ENCODE assay signal across 10 mouse cellular contexts in genomic region chr14:102859361-102859871, GRCm38 (mm10).
DNase-seq lines count a peak whose midpoint lies in the region; ATAC-seq and TF ChIP-seq lines count a peak whose summit lies in the region.
"Had no signal": no experiment of that assay in that cellular context is flagged by ENCODE, and none has a peak within 500 bp of the region (broad histone marks: within the 10 kb centered on the region; RNA-seq: fewer than 3 reads in every experiment).

No protein-coding gene starts in this region.

- no peak for TF ChIP-seq POLR2A in lung, adult 2 months (IDR thresholded peaks at IDR 0.05; ENCODE audit: borderline replicate concordance, extremely low read depth, low read depth, low read length)

- TF ChIP-seq CTCF in lung, adult 2 months (IDR thresholded peaks at IDR 0.05; ENCODE audit: insufficient read depth, low read length) = no peak
- TF ChIP-seq CTCF in intestine, postnatal 0 days (IDR thresholded peaks at IDR 0.05; ENCODE audit: low read depth) = no peak

- H3K9ac ChIP-seq in lung, embryonic 15.5 days = no peak overlapping the region
- no peak overlapping the region for H3K9ac ChIP-seq in limb, embryonic 13.5 days
- no peak overlapping the region for H3K9ac ChIP-seq in intestine, postnatal 0 days (ENCODE audit: low read depth, low read length)

- H3K4me2 ChIP-seq in lung, embryonic 15.5 days = no peak overlapping the region
- H3K4me2 ChIP-seq in limb, embryonic 13.5 days (replicated peaks) = no peak overlapping the region
- no peak overlapping the region for H3K4me2 ChIP-seq in intestine, postnatal 0 days (replicated peaks; ENCODE audit: low read depth)

- peak; percentile 65; the same call in 1 of the 2 replicates for ATAC-seq in lung, embryonic 15.5 days (ENCODE audit: borderline replicate concordance, extremely low read depth, low FRiP score, low TSS enrichment)
- ATAC-seq in limb, embryonic 13.5 days (ENCODE audit: low FRiP score, low read depth) = peak; percentile 87
- no peak for ATAC-seq in megakaryocyte, adult 5-6 weeks (ENCODE audit: poor library complexity, severe bottlenecking)
- ATAC-seq in intestine, postnatal 0 days = no peak
- ATAC-seq: hindbrain, postnatal 0 days had no signal

- no peaks in the 10 kb centered on the region for H3K27me3 ChIP-seq in lung, embryonic 15.5 days
- H3K27me3 ChIP-seq in limb, embryonic 13.5 days = no peaks in the 10 kb centered on the region
- H3K27me3 ChIP-seq in intestine, postnatal 0 days (replicated peaks; ENCODE audit: control insufficient read depth, insufficient read depth, low read length) = no peaks in the 10 kb centered on the region
- H3K27me3 ChIP-seq: megakaryocyte, embryonic 14.5 days had no signal

- no peak for DNase-seq in lung, adult 2 months
- DNase-seq in embryo, embryonic 11 days = peak; percentile 73
- DNase-seq in fibroblast of lung, adult 2 months (ENCODE audit: low read depth) = peak; percentile 58
- DNase-seq in right cerebral cortex, postnatal 14 days = no peak

- 30% methylated on average over 4 of the region's 4 CpGs for WGBS in lung, embryonic 15.5 days
- WGBS in lung, adult 2 months = 64% methylated on average over 4 of the region's 4 CpGs
- 12% methylated on average over 4 of the region's 4 CpGs for WGBS in limb, embryonic 13.5 days
- 63% methylated on average over 4 of the region's 4 CpGs for WGBS in intestine, postnatal 0 days

- 0 out of 2 replicates have a peak overlapping the region, but pooled peaks have one; percentile 7 for H3K27ac ChIP-seq in lung, embryonic 15.5 days
- H3K27ac ChIP-seq in limb, embryonic 13.5 days = peak overlapping the region; percentile 40; the same call in 1 of the 2 replicates
- H3K27ac ChIP-seq in intestine, postnatal 0 days (ENCODE audit: low read depth, low read length) = no peak overlapping the region
- H3K27ac ChIP-seq: hindbrain, postnatal 0 days had no signal

- H3K4me1 ChIP-seq in lung, embryonic 15.5 days = peaks cover 4% of the 10 kb centered on the region; the same call in 1 of the 2 replicates
- no peaks in the 10 kb centered on the region for H3K4me1 ChIP-seq in lung, adult 2 months (ENCODE audit: control insufficient read depth, insufficient read depth, low read length)
- peaks cover 19% of the 10 kb centered on the region for H3K4me1 ChIP-seq in limb, embryonic 13.5 days
- H3K4me1 ChIP-seq in intestine, postnatal 0 days (replicated peaks; ENCODE audit: control insufficient read depth, insufficient read depth, low read length) = no peaks in the 10 kb centered on the region

- no peaks in the 10 kb centered on the region for H3K36me3 ChIP-seq in lung, embryonic 15.5 days
- H3K36me3 ChIP-seq in limb, embryonic 13.5 days = no peaks in the 10 kb centered on the region
- H3K36me3 ChIP-seq in intestine, postnatal 0 days (ENCODE audit: control insufficient read depth, insufficient read depth) = no peaks in the 10 kb centered on the region

- H3K9me3 ChIP-seq in lung, embryonic 15.5 days = no peaks in the 10 kb centered on the region
- H3K9me3 ChIP-seq in limb, embryonic 13.5 days = no peaks in the 10 kb centered on the region
- H3K9me3 ChIP-seq in intestine, postnatal 0 days (ENCODE audit: control insufficient read depth) = no peaks in the 10 kb centered on the region
- H3K9me3 ChIP-seq: megakaryocyte, embryonic 14.5 days had no signal

- no peak overlapping the region for H3K4me3 ChIP-seq in lung, embryonic 15.5 days
- no peak overlapping the region for H3K4me3 ChIP-seq in lung, adult 2 months (replicated peaks; ENCODE audit: extremely low read depth, low read depth, low read length)
- H3K4me3 ChIP-seq in limb, embryonic 13.5 days = no peak overlapping the region
- H3K4me3 ChIP-seq in intestine, postnatal 0 days (ENCODE audit: low read depth, low read length) = no peak overlapping the region
- H3K4me3 ChIP-seq: megakaryocyte, embryonic 14.5 days had no signal

Comparison
In these comparisons a context has a peak if more than half of its experiments do, and no peak if none do; other contexts are left out.
1. ATAC-seq: peak in lung, embryonic 15.5 days (single experiment) and limb, embryonic 13.5 days (single experiment); none in megakaryocyte, adult 5-6 weeks (single experiment) and intestine, postnatal 0 days (single experiment).
2. DNase-seq: peak in embryo, embryonic 11 days (single experiment) and fibroblast of lung, adult 2 months (single experiment); none in lung, adult 2 months (single experiment) and right cerebral cortex, postnatal 14 days (single experiment).